Mouse (Mus musculus) MEL (cell line): ENCODE data around the gene Krt222. TPM values are rescaled to one million over a fixed set of nuclear protein-coding genes. Genes with fewer than 3 reads are reported as not detected.

Source experiments
- DNase-seq: peaks from one replicate; pipeline ENCODE4 v3.0.0; 2011; ENCODE audit warnings: low read depth, low spot score
- H3K27ac ChIP-seq: 2 replicates; pipeline ENCODE4 v1.5.1; 2012; ENCODE audit warnings: low read depth, mild to moderate bottlenecking, control low read depth, low read length, moderate library complexity; ENCODE audit not compliant: control insufficient read depth
- H3K27me3 ChIP-seq, 2 experiments: fragments of 150-350 bp in 1 of 2; sonication (generic) in 1 of 2; 2 replicates each; pipeline ENCODE4 v1.6.1; 2012; ENCODE audit warnings: low read length in 2 of 2, mild to moderate bottlenecking in 2 of 2, improper control_type of control experiment in 1 of 2, moderate library complexity in 1 of 2; ENCODE audit not compliant: insufficient read depth in 2 of 2, control insufficient read depth in 1 of 2
- H3K36me3 ChIP-seq, 2 experiments: 2 replicates each; pipeline ENCODE4 v1.6.1; 2012 to 2014; ENCODE audit warnings: low read length in 2 of 2, improper control_type of control experiment in 1 of 2, inconsistent platforms in 1 of 2, mild to moderate bottlenecking in 1 of 2; ENCODE audit not compliant: insufficient read depth in 2 of 2, control insufficient read depth in 1 of 2
- H3K4me1 ChIP-seq, 2 experiments: fragments of 150-350 bp in 1 of 2; sonication (generic) in 1 of 2; 2 replicates each; pipeline ENCODE4 v1.6.1; 2012; ENCODE audit warnings: low read length in 2 of 2, improper control_type of control experiment in 1 of 2, mild to moderate bottlenecking in 1 of 2; ENCODE audit not compliant: insufficient read depth in 2 of 2, control insufficient read depth in 1 of 2
- H3K4me3 ChIP-seq, 2 experiments: fragments of 150-350 bp in 1 of 2; sonication (generic) in 1 of 2; 2 replicates each; pipeline ENCODE4 v1.5.1; 2012; ENCODE audit warnings: low read depth in 2 of 2, low read length in 2 of 2, mild to moderate bottlenecking in 2 of 2, moderate library complexity in 2 of 2, control low read depth in 1 of 2, improper control_type of control experiment in 1 of 2; ENCODE audit not compliant: control insufficient read depth in 1 of 2, insufficient read depth in 1 of 2
- H3K79me2 ChIP-seq: 2 replicates; pipeline ENCODE4 v1.6.1; 2012; ENCODE audit warnings: mild to moderate bottlenecking, low read length, moderate library complexity; ENCODE audit not compliant: control insufficient read depth, poor library complexity, insufficient read depth
- H3K9ac ChIP-seq: 2 replicates; pipeline ENCODE4 v1.6.1; 2012; ENCODE audit warnings: low read depth, mild to moderate bottlenecking, control low read depth, low read length, moderate library complexity; ENCODE audit not compliant: control insufficient read depth, poor library complexity, severe bottlenecking
- H3K9me3 ChIP-seq: fragments of 150-350 bp; sonication (generic); replicated peaks from 2 replicates; pipeline ENCODE4 v1.6.1; 2012; ENCODE audit warnings: mild to moderate bottlenecking, low read length, improper control_type of control experiment, moderate library complexity; ENCODE audit not compliant: insufficient read depth
- ETS1 ChIP-seq: IDR thresholded peaks from 2 replicates; pipeline ENCODE4 v1.6.1; 2012; ENCODE audit warnings: low read depth, mild to moderate bottlenecking, inconsistent platforms, low read length, improper control_type of control experiment, moderate library complexity
- HCFC1 ChIP-seq: IDR thresholded peaks from 2 replicates; pipeline ENCODE4 v1.6.1; 2012; ENCODE audit warnings: low read depth, mild to moderate bottlenecking, inconsistent platforms, low read length, improper control_type of control experiment, moderate library complexity
- JUND ChIP-seq: IDR thresholded peaks from 2 replicates; pipeline ENCODE4 v1.6.1; 2011; ENCODE audit warnings: low read depth, mild to moderate bottlenecking, improper control_type of control experiment, low read length
- MAX ChIP-seq: IDR thresholded peaks from 2 replicates; pipeline ENCODE4 v1.6.1; 2011; ENCODE audit warnings: low read length, improper control_type of control experiment
- MEF2A ChIP-seq: IDR thresholded peaks from 2 replicates; pipeline ENCODE4 v1.6.1; 2014; ENCODE audit warnings: low read depth, mild to moderate bottlenecking, inconsistent platforms, low read length, improper control_type of control experiment; ENCODE audit not compliant: poor library complexity, insufficient replicate concordance, severe bottlenecking; ENCODE audit errors: extremely low read depth
- RAD21 ChIP-seq: IDR thresholded peaks from 2 replicates; pipeline ENCODE4 v1.6.1; 2011; ENCODE audit warnings: mild to moderate bottlenecking, low read depth, low read length, improper control_type of control experiment
- SIN3A ChIP-seq: IDR thresholded peaks from 2 replicates; pipeline ENCODE4 v1.6.1; 2012; ENCODE audit warnings: low read length, improper control_type of control experiment, inconsistent platforms
- SMC3 ChIP-seq: IDR thresholded peaks from 2 replicates; pipeline ENCODE4 v1.6.1; 2011; ENCODE audit warnings: low read depth, low read length, improper control_type of control experiment
- TAL1 ChIP-seq: IDR thresholded peaks from 2 replicates; pipeline ENCODE4 v1.6.1; 2012; ENCODE audit warnings: mild to moderate bottlenecking, inconsistent platforms, low read length, moderate library complexity, mixed read lengths
- TBP ChIP-seq: IDR thresholded peaks from 2 replicates; pipeline ENCODE4 v1.8.0; 2011; ENCODE audit warnings: low read depth, low read length, improper control_type of control experiment
- USF1 ChIP-seq: IDR thresholded peaks from 2 replicates; pipeline ENCODE4 v1.6.1; 2014; ENCODE audit warnings: low read depth, mild to moderate bottlenecking, inconsistent platforms, low read length, improper control_type of control experiment, moderate library complexity
- USF2 ChIP-seq, 2 experiments: IDR thresholded peaks; 2 replicates each; pipeline ENCODE4 v1.6.1; 2011 to 2012; ENCODE audit warnings: improper control_type of control experiment in 2 of 2, low read length in 2 of 2, borderline replicate concordance in 1 of 2, inconsistent platforms in 1 of 2, low read depth in 1 of 2, mild to moderate bottlenecking in 1 of 2; ENCODE audit not compliant: insufficient read depth in 1 of 2
- ZC3H11A ChIP-seq: IDR thresholded peaks from 2 replicates; pipeline ENCODE4 v1.6.1; 2012; ENCODE audit warnings: low read depth, mild to moderate bottlenecking, inconsistent platforms, low read length, improper control_type of control experiment
- ZMIZ1 ChIP-seq: IDR thresholded peaks from 2 replicates; pipeline ENCODE4 v1.6.1; 2012; ENCODE audit warnings: low read depth, mild to moderate bottlenecking, inconsistent platforms, low read length, improper control_type of control experiment, moderate library complexity
- polyA plus RNA-seq, 2 experiments: library from polyadenylated mRNA; stranded (reverse) in 1 of 2; unstranded in 1 of 2; fragments of >175 nt in 1 of 2; fragments of >200 nt in 1 of 2; gene quantifications; 2 replicates each; pipeline versions ENCODE4 v1.2.1 to v1.2.4; 2012; ENCODE audit warnings: low replicate concordance in 2 of 2, low read depth in 1 of 2; ENCODE audit not compliant: insufficient read length in 2 of 2, insufficient read depth in 1 of 2, missing spikeins in 1 of 2
- total RNA-seq: library from RNA; depleted of rRNA; stranded (reverse); fragments of 300-350 nt; gene quantifications from 2 replicates; pipeline ENCODE4 v1.2.3, GENCODE M21; 2012

Gene Krt222
- total and polyA plus RNA-seq, 3 experiments = 0.07 TPM; not detected in 2

DNA sequence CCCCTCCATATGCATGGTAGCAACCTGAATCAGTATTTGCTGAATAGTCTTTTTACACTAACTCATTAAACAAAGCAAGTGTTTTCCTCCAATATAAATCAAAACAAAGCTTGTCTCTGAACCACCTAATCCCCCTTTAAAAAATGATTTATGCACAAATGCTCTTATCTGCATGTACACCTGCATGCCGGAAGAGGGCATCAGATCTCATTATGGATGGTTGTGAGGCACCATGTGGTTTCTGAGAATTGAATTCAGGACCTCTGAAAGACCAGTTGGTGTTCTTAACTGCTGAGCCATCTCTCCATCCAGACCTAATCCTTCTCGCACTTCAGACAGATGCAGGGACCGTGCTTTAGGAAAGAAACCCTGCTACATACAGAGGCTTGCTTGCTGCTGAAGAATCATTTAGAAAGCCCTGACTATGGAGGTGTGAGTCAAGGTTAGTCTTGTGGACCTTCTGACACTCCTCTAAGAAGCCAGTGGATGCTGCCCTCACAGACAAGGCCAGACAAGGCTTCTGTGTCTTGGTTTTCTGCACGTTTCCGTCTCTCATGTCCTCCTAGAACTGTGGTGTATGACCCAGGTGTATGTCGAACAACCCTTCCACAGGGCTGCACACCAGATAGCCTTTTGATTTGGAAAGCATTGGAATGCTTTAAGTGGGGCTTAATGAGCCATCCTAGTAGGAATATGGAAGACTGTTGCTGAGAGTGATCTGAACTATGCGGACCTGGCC, 26.5 kb downstream of the Krt222 start:
- no peak overlapping the region for H3K4me3 ChIP-seq
- H3K4me1 ChIP-seq = no peaks in the 10 kb centered on the region
- no peaks in the 10 kb centered on the region for H3K27me3 ChIP-seq
- no peaks in the 10 kb centered on the region for H3K79me2 ChIP-seq
- TF ChIP-seq ZMIZ1 (no peak), ZC3H11A (no peak), USF2 (IDR thresholded peaks at IDR 0.05; ENCODE audit: borderline replicate concordance in 1 of 2, insufficient read depth in 1 of 2, low read depth in 1 of 2, low read length in 2 of 2) (no peak), MEF2A (no peak), TAL1 (no peak), ETS1 (no peak), MAX (no peak), USF1 (no peak), RAD21 (no peak), TBP (no peak), JUND (no peak), SIN3A (no peak)
- H3K36me3 ChIP-seq = peaks cover 0 to 53% of the 10 kb centered on the region in 2 experiments; a peak in 2 of 4 replicates
- H3K9ac ChIP-seq = no peak overlapping the region
- no peaks in the 10 kb centered on the region for H3K9me3 ChIP-seq
- no peak overlapping the region for H3K27ac ChIP-seq
- no peak for DNase-seq

GRCm38 (mm10) chr11:99216181-99216580, 27.7 kb downstream of the Krt222 start:
- Histone ChIP-seq H3K27me3 (no peaks in the 10 kb centered on the region), H3K4me3 (no peak overlapping the region), H3K4me1 (no peaks in the 10 kb centered on the region), H3K9ac (no peak overlapping the region), H3K27ac (no peak overlapping the region), H3K9me3 (no peaks in the 10 kb centered on the region), H3K79me2 (no peaks in the 10 kb centered on the region), H3K36me3 (peaks cover 0 to 54% of the 10 kb centered on the region in 2 experiments; a peak in 2 of 4 replicates)
- no peak for DNase-seq
- TF ChIP-seq SIN3A (no peak), SMC3 (no peak), HCFC1 (no peak)
